Comparison of ENCODE assay signal across 8 mouse cellular contexts in genomic region chr10:110455063-110455837, GRCm38 (mm10). TPM values are rescaled to one million over a fixed set of nuclear protein-coding genes. Genes with fewer than 3 reads are reported as not detected.
DNase-seq lines count a peak whose midpoint lies in the region; TF ChIP-seq lines count a peak whose summit lies in the region.

No protein-coding gene starts in this region.

- no peak for TF ChIP-seq CTCF in heart, adult 2 months (IDR thresholded peaks at IDR 0.05)

- WGBS in heart, adult 2 months, result 2% methylated on average over 45 of the region's 45 CpGs

- peak overlapping the region; percentile 61 for H3K9ac ChIP-seq in heart, adult 2 months (ENCODE audit: low read depth, low read length)

- TF ChIP-seq EP300 in heart, adult 2 months (IDR thresholded peaks at IDR 0.05; ENCODE audit: insufficient read depth, low read depth, low read length), result no peak

- no peaks in the 10 kb centered on the region for H3K4me1 ChIP-seq in heart, adult 2 months (ENCODE audit: control insufficient read depth, insufficient read depth, low read length)

- no peak overlapping the region for H3K27ac ChIP-seq in heart, adult 2 months

- peak; percentile 4 to 17 for DNase-seq in heart, adult 2 months
- no peak for DNase-seq in heart, postnatal 4 days
- peak; percentile 60 for DNase-seq in cerebellum, adult 8-10 months
- DNase-seq in forelimb bud, embryonic 11.5 days (ENCODE audit: low read depth, low spot score), result peak; percentile 10
- peak; percentile 21 to 35 for DNase-seq in layer of hippocampus, adult 8-10 months (ENCODE audit: low spot score in 2 of 2)
- DNase-seq in lung, postnatal 10 days, result peak; percentile 3
- DNase-seq in right cerebral cortex, postnatal 25 days, result peak; percentile 59
- DNase-seq in MN1 (ENCODE audit: low spot score), result no peak

- peaks cover 2% of the 10 kb centered on the region; the same call in 1 of the 2 replicates for H3K27me3 ChIP-seq in heart, adult 2 months (ENCODE audit: control insufficient read depth, insufficient read depth, low read length)

- no peaks in the 10 kb centered on the region for H3K79me2 ChIP-seq in heart, adult 2 months (replicated peaks; ENCODE audit: control insufficient read depth, insufficient read depth, low read length)

- H3K4me3 ChIP-seq in heart, adult 2 months, result peak overlapping the region; percentile 65

- no peak for TF ChIP-seq POLR2A in heart, adult 2 months (IDR thresholded peaks at IDR 0.05; ENCODE audit: insufficient read depth, low read depth, low read length)

- no peaks in the 10 kb centered on the region for H3K36me3 ChIP-seq in heart, adult 2 months (ENCODE audit: control insufficient read depth, insufficient read depth, low read length)

- intact Hi-C loops in heart, adult 2 months (cut with DNase I), result no loop called here

RNA-seq across cellular contexts. Expression of gene Nav3, which starts 0.8 kb away (rescaled TPM):
- total RNA-seq in heart, adult 2 months (2021), result 1 to 10 TPM; 2.0 to 3.6 TPM
- polyA plus RNA-seq in heart, adult 2 months (2012; rRNA removed), result 1.1 and 2.5 TPM in 2 replicates
- total RNA-seq in heart, postnatal 4 days (2021), result 10 to 100 TPM in 1 of 2 experiments, 1 to 10 TPM in 1; 9.6 to 16.4 TPM
- total RNA-seq in layer of hippocampus, adult 8-10 months (2022), result 10 to 100 TPM; 78.0 to 87.9 (median 83.6) TPM

Comparison
In these comparisons a context has a peak if more than half of its experiments do, and no peak if none do; other contexts are left out.
1. DNase-seq: peak in heart, adult 2 months (2 of 2), cerebellum, adult 8-10 months (single experiment), forelimb bud, embryonic 11.5 days (single experiment), layer of hippocampus, adult 8-10 months (2 of 2), lung, postnatal 10 days (single experiment) and right cerebral cortex, postnatal 25 days (single experiment); none in heart, postnatal 4 days (single experiment) and MN1 (single experiment).
2. RNA of gene Nav3, which starts 0.8 kb away (total RNA-seq): 78.0 to 87.9 TPM in layer of hippocampus, adult 8-10 months; 9.6 to 16.4 TPM in heart, postnatal 4 days and 2.0 to 3.6 TPM in heart, adult 2 months; every median in the first group is over 4 times any median in the second.